Mouse (Mus musculus): ENCODE results near the gene Hfe2. TPM values are rescaled to one million over a fixed set of nuclear protein-coding genes. Genes with fewer than 3 reads are reported as not detected.

Hfe2 gene
- polyA plus RNA-seq, 1 experiment = 0.32 TPM

GRCm38 (mm10) chr3:96534300-96534699 is 9.3 kb downstream of the Hfe2 start:
- Histone ChIP-seq H3K27me3 (ENCODE audit: control insufficient read depth, insufficient read depth, low read length) (no peaks in the 10 kb centered on the region), H3K4me1 (ENCODE audit: control insufficient read depth, insufficient read depth, insufficient read length) (no peaks in the 10 kb centered on the region), H3K4me3 (ENCODE audit: extremely low read depth, insufficient read depth, insufficient read length) (no peak overlapping the region), H3K27ac (ENCODE audit: insufficient read depth, low read length) (no peak overlapping the region), H3K36me3 (ENCODE audit: control insufficient read depth, insufficient read depth, low read length) (no peaks in the 10 kb centered on the region)
- TF ChIP-seq POLR2A (IDR thresholded peaks at IDR 0.05; ENCODE audit: low read depth, low read length) = no peak
- no peak for TF ChIP-seq CTCF (IDR thresholded peaks at IDR 0.05; ENCODE audit: extremely low read depth, insufficient read depth, insufficient read length, insufficient replicate concordance)
- no peak for DNase-seq (ENCODE audit: low read depth in 1 of 2, low spot score in 2 of 2)
- WGBS = 59% methylated on average over 2 of the region's 2 CpGs

DNA sequence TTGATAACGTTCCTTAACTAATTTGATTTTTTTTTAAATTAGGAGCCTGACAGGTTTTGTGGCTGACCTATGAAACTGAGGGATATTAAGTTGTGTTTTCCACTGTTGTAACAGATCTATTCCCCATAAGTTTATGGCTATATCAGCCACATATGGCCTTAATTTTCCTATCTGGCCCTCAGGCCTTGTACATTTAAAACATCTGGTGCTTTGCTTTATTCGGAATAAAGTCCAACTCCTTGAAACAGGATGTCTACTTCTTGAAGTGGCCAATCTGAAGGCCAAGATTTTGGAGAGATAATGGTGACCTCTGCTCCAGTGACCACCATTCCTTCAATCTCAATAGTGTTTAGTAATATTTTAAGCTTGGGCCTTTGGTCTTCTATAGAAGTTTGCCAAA is 14.3 kb downstream of the Hfe2 start:
- no peak for TF ChIP-seq POLR2A (IDR thresholded peaks at IDR 0.05; ENCODE audit: low read depth, low read length)
- TF ChIP-seq CTCF (IDR thresholded peaks at IDR 0.05; ENCODE audit: extremely low read depth, insufficient read depth, insufficient read length, insufficient replicate concordance) = no peak
- H3K36me3 ChIP-seq (ENCODE audit: control insufficient read depth, insufficient read depth, low read length) = no peaks in the 10 kb centered on the region
- H3K27me3 ChIP-seq (ENCODE audit: control insufficient read depth, insufficient read depth, low read length) = no peaks in the 10 kb centered on the region
- H3K27ac ChIP-seq (ENCODE audit: insufficient read depth, low read length) = no peak overlapping the region
- no peak overlapping the region for H3K4me3 ChIP-seq (ENCODE audit: extremely low read depth, insufficient read depth, insufficient read length)
- no peak for DNase-seq (ENCODE audit: low read depth in 1 of 2, low spot score in 2 of 2)
- 93% methylated on average over 2 of the region's 2 CpGs for WGBS
- H3K4me1 ChIP-seq (ENCODE audit: control insufficient read depth, insufficient read depth, insufficient read length) = no peaks in the 10 kb centered on the region

- Histone ChIP-seq H3K4me1 (ENCODE audit: control insufficient read depth, insufficient read depth, insufficient read length) (no peaks in the 10 kb centered on the region), H3K27ac (ENCODE audit: insufficient read depth, low read length) (no peak overlapping the region), H3K36me3 (ENCODE audit: control insufficient read depth, insufficient read depth, low read length) (no peaks in the 10 kb centered on the region), H3K4me3 (ENCODE audit: extremely low read depth, insufficient read depth, insufficient read length) (no peak overlapping the region), H3K27me3 (ENCODE audit: control insufficient read depth, insufficient read depth, low read length) (no peaks in the 10 kb centered on the region)
- 73% methylated on average over 6 of the region's 6 CpGs for WGBS
- no peak for DNase-seq (ENCODE audit: low read depth in 1 of 2, low spot score in 2 of 2)
- TF ChIP-seq CTCF (IDR thresholded peaks at IDR 0.05; ENCODE audit: extremely low read depth, insufficient read depth, insufficient read length, insufficient replicate concordance) = no peak
- no peak for TF ChIP-seq POLR2A (IDR thresholded peaks at IDR 0.05; ENCODE audit: low read depth, low read length)
Observed at GRCm38 (mm10) chr3:96540740-96541139, 15.8 kb downstream of the Hfe2 start.

GRCm38 (mm10) chr3:96541328-96542078 is 16.5 kb downstream of the Hfe2 start:
- H3K36me3 ChIP-seq (ENCODE audit: control insufficient read depth, insufficient read depth, low read length) = no peaks in the 10 kb centered on the region
- H3K27me3 ChIP-seq (ENCODE audit: control insufficient read depth, insufficient read depth, low read length) = no peaks in the 10 kb centered on the region
- no peak for DNase-seq (ENCODE audit: low read depth in 1 of 2, low spot score in 2 of 2)
- no peak overlapping the region for H3K27ac ChIP-seq (ENCODE audit: insufficient read depth, low read length)
- TF ChIP-seq CTCF (IDR thresholded peaks at IDR 0.05; ENCODE audit: extremely low read depth, insufficient read depth, insufficient read length, insufficient replicate concordance) (no peak), POLR2A (IDR thresholded peaks at IDR 0.05; ENCODE audit: low read depth, low read length) (no peak)
- no peaks in the 10 kb centered on the region for H3K4me1 ChIP-seq (ENCODE audit: control insufficient read depth, insufficient read depth, insufficient read length)
- 56% methylated on average over 14 of the region's 14 CpGs for WGBS
- no peak overlapping the region for H3K4me3 ChIP-seq (ENCODE audit: extremely low read depth, insufficient read depth, insufficient read length)

DNA sequence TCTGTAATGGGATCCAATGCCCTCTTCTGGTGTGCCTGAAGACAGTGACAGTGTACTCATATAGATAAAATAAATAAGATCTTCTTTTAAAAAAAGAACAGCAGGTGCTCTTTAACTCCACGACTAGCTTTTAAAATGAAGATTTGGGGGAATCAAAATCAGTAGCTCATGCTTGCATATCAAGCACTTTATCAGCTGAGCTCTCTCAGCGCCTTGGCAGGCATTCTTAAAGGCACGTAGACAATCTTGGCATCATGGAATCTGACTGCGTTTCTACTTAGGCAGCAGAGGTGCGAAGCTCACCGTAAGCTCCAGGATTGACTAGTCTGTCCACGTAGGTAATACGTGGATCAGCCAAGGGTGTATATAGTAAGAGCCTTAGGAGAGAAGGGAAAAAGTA is 17.6 kb downstream of the Hfe2 start:
- Histone ChIP-seq H3K27me3 (ENCODE audit: control insufficient read depth, insufficient read depth, low read length) (no peaks in the 10 kb centered on the region), H3K4me1 (ENCODE audit: control insufficient read depth, insufficient read depth, insufficient read length) (no peaks in the 10 kb centered on the region), H3K36me3 (ENCODE audit: control insufficient read depth, insufficient read depth, low read length) (no peaks in the 10 kb centered on the region), H3K27ac (ENCODE audit: insufficient read depth, low read length) (no peak overlapping the region), H3K4me3 (ENCODE audit: extremely low read depth, insufficient read depth, insufficient read length) (no peak overlapping the region)
- TF ChIP-seq CTCF (IDR thresholded peaks at IDR 0.05; ENCODE audit: extremely low read depth, insufficient read depth, insufficient read length, insufficient replicate concordance) = no peak
- no peak for TF ChIP-seq POLR2A (IDR thresholded peaks at IDR 0.05; ENCODE audit: low read depth, low read length)
- DNase-seq (ENCODE audit: low read depth in 1 of 2, low spot score in 2 of 2) = no peak
- WGBS = 92% methylated on average over 8 of the region's 8 CpGs

DNA sequence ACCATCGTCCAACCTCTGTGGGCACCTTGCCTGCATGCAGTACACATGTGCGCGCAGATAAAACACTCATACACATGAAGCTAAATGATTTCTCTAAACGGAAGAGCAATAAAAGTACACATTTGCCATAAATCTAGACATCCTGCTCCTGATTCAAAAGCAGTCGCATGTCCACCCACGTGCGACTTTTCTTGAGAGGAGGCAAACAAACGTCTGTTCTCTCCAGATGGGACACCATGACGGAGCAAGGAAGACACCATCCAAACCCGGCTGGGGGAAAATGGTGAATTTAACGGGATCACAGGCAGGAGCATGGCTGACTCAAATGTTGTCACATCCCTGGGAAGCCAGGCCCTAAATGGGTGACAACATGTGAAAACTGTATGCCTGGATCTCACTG is 18.4 kb downstream of the Hfe2 start:
- DNase-seq (ENCODE audit: low read depth in 1 of 2, low spot score in 2 of 2) = no peak
- Histone ChIP-seq H3K36me3 (ENCODE audit: control insufficient read depth, insufficient read depth, low read length) (no peaks in the 10 kb centered on the region), H3K4me1 (ENCODE audit: control insufficient read depth, insufficient read depth, insufficient read length) (no peaks in the 10 kb centered on the region), H3K27ac (ENCODE audit: insufficient read depth, low read length) (no peak overlapping the region), H3K4me3 (ENCODE audit: extremely low read depth, insufficient read depth, insufficient read length) (no peak overlapping the region), H3K27me3 (ENCODE audit: control insufficient read depth, insufficient read depth, low read length) (no peaks in the 10 kb centered on the region)
- TF ChIP-seq POLR2A (IDR thresholded peaks at IDR 0.05; ENCODE audit: low read depth, low read length) = no peak
- no peak for TF ChIP-seq CTCF (IDR thresholded peaks at IDR 0.05; ENCODE audit: extremely low read depth, insufficient read depth, insufficient read length, insufficient replicate concordance)
- WGBS = 89% methylated on average over 11 of the region's 11 CpGs

DNA sequence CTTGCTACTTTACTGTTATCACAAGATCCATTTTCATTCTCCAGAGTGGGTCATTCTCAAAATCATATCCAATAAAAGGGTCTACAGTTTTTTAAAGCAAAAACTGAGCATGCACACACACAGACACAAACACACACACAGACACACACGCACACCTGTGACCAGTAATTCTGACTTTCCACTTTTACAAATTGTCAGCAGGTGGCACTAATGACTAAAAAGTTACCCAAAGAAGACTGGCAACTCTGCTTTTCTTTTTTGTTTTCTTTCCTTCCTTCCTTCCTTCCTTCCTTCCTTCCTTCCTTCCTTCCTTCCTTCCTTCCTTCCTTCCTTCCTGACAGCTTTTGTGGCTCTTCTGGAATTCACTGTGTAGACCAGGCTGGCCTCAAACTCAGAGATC is 20.6 kb downstream of the Hfe2 start:
- H3K27ac ChIP-seq (ENCODE audit: insufficient read depth, low read length) = no peak overlapping the region
- TF ChIP-seq CTCF (IDR thresholded peaks at IDR 0.05; ENCODE audit: extremely low read depth, insufficient read depth, insufficient read length, insufficient replicate concordance) (peak; percentile 9; the same call in 1 of the 2 replicates), POLR2A (IDR thresholded peaks at IDR 0.05; ENCODE audit: low read depth, low read length) (no peak)
- no peaks in the 10 kb centered on the region for H3K4me1 ChIP-seq (ENCODE audit: control insufficient read depth, insufficient read depth, insufficient read length)
- 19% methylated on average over 1 of the region's 1 CpGs for WGBS
- no peaks in the 10 kb centered on the region for H3K36me3 ChIP-seq (ENCODE audit: control insufficient read depth, insufficient read depth, low read length)
- no peaks in the 10 kb centered on the region for H3K27me3 ChIP-seq (ENCODE audit: control insufficient read depth, insufficient read depth, low read length)
- no peak overlapping the region for H3K4me3 ChIP-seq (ENCODE audit: extremely low read depth, insufficient read depth, insufficient read length)
- DNase-seq (ENCODE audit: low read depth in 1 of 2, low spot score in 2 of 2) = no peak

Data from spleen, adult 2 months (tissue).